Mouse (Mus musculus): ENCODE results near the gene Smyd4.

The Smyd4 gene

GRCm38 (mm10) chr11:75348199-75348889 is at the start of gene Smyd4, which contains the start of gene Rpa1:
Gene Smyd4 (plus strand): TSS chr11:75348433.
Gene Rpa1 (minus strand): TSS chr11:75348324.
- in situ Hi-C loops (cut with MboI; ENCODE audit: low sequenced_read_pairs) = no loop called here

GRCm38 (mm10) chr11:75298491-75298890 is 49.7 kb upstream of the Smyd4 start:
- in situ Hi-C loops (cut with MboI; ENCODE audit: low sequenced_read_pairs) = no loop called here

- in situ Hi-C loops (cut with MboI; ENCODE audit: low sequenced_read_pairs) = no loop called here
Measured at GRCm38 (mm10) chr11:75299786-75300185, 48.4 kb upstream of the Smyd4 start.

GRCm38 (mm10) chr11:75300954-75301353 is 47.3 kb upstream of the Smyd4 start:
- in situ Hi-C loops (cut with MboI; ENCODE audit: low sequenced_read_pairs) = no loop called here

- in situ Hi-C loops (cut with MboI; ENCODE audit: low sequenced_read_pairs) = no loop called here
Measured at GRCm38 (mm10) chr11:75304797-75305196, 43.4 kb upstream of the Smyd4 start.

- in situ Hi-C loops (cut with MboI; ENCODE audit: low sequenced_read_pairs) = no loop called here
Measured at GRCm38 (mm10) chr11:75308650-75309049, 39.6 kb upstream of the Smyd4 start.

- in situ Hi-C loops (cut with MboI; ENCODE audit: low sequenced_read_pairs) = no loop called here
Measured at GRCm38 (mm10) chr11:75310813-75311212, 37.4 kb upstream of the Smyd4 start.

- in situ Hi-C loops (cut with MboI; ENCODE audit: low sequenced_read_pairs) = no loop called here
Measured at GRCm38 (mm10) chr11:75311751-75312150, 36.5 kb upstream of the Smyd4 start.

- in situ Hi-C loops (cut with MboI; ENCODE audit: low sequenced_read_pairs) = no loop called here
Measured at GRCm38 (mm10) chr11:75313834-75314233, 34.4 kb upstream of the Smyd4 start.

- in situ Hi-C loops (cut with MboI; ENCODE audit: low sequenced_read_pairs) = no loop called here
Measured at GRCm38 (mm10) chr11:75318351-75319221, 29.6 kb upstream of the Smyd4 start.

GRCm38 (mm10) chr11:75319246-75319645 is 29.0 kb upstream of the Smyd4 start:
- in situ Hi-C loops (cut with MboI; ENCODE audit: low sequenced_read_pairs) = no loop called here

- in situ Hi-C loops (cut with MboI; ENCODE audit: low sequenced_read_pairs) = no loop called here
Measured at GRCm38 (mm10) chr11:75323326-75323737, 24.9 kb upstream of the Smyd4 start.

- in situ Hi-C loops (cut with MboI; ENCODE audit: low sequenced_read_pairs) = no loop called here
Measured at GRCm38 (mm10) chr11:75324433-75324832, 23.8 kb upstream of the Smyd4 start.

GRCm38 (mm10) chr11:75325116-75325968 is 22.9 kb upstream of the Smyd4 start:
- in situ Hi-C loops (cut with MboI; ENCODE audit: low sequenced_read_pairs) = no loop called here

GRCm38 (mm10) chr11:75325969-75326311 is 22.3 kb upstream of the Smyd4 start:
- in situ Hi-C loops (cut with MboI; ENCODE audit: low sequenced_read_pairs) = no loop called here

- in situ Hi-C loops (cut with MboI; ENCODE audit: low sequenced_read_pairs) = no loop called here
Measured at GRCm38 (mm10) chr11:75336676-75337075, 11.6 kb upstream of the Smyd4 start.

GRCm38 (mm10) chr11:75337246-75337645 is 11.0 kb upstream of the Smyd4 start:
- in situ Hi-C loops (cut with MboI; ENCODE audit: low sequenced_read_pairs) = no loop called here

GRCm38 (mm10) chr11:75340076-75340475 is 8.2 kb upstream of the Smyd4 start:
- in situ Hi-C loops (cut with MboI; ENCODE audit: low sequenced_read_pairs) = no loop called here

GRCm38 (mm10) chr11:75340698-75341345 is 7.4 kb upstream of the Smyd4 start:
- in situ Hi-C loops (cut with MboI; ENCODE audit: low sequenced_read_pairs) = no loop called here

GRCm38 (mm10) chr11:75343096-75343495 is 5.1 kb upstream of the Smyd4 start:
- in situ Hi-C loops (cut with MboI; ENCODE audit: low sequenced_read_pairs) = no loop called here

GRCm38 (mm10) chr11:75344163-75344562 is 4.1 kb upstream of the Smyd4 start:
- in situ Hi-C loops (cut with MboI; ENCODE audit: low sequenced_read_pairs) = no loop called here
